Mouse (Mus musculus) lung, adult 2 months (tissue): Measurements from ENCODE around the gene Olfr718-ps1. TPM values are rescaled to one million over a fixed set of nuclear protein-coding genes. Genes with fewer than 3 reads are reported as not detected.
"Not testable (repeated sequence)": the region's sequence is repeated elsewhere in the genome, so short reads cannot be mapped to it uniquely, and the experiment has no call there.

Experiments
- DNase-seq: peaks from one replicate; pipeline ENCODE4 v3.0.0; 2022
- H3K4me1 ChIP-seq: fragments of 200-500 bp; 2 replicates; pipeline ENCODE4 v1.6.1; 2011; ENCODE audit warnings: low read length; ENCODE audit not compliant: control insufficient read depth, insufficient read depth
- H3K4me3 ChIP-seq: fragments of 200-500 bp; replicated peaks from 2 replicates; pipeline ENCODE3; 2011; ENCODE audit warnings: low read depth, mild to moderate bottlenecking, control low read depth, low read length; ENCODE audit errors: extremely low read depth
- CTCF ChIP-seq: fragments of 200-500 bp; IDR thresholded peaks from 2 replicates; pipeline ENCODE4 v1.5.1; 2011; ENCODE audit warnings: mild to moderate bottlenecking, low read length, control low read depth; ENCODE audit not compliant: insufficient read depth
- POLR2A ChIP-seq: fragments of 200-500 bp; IDR thresholded peaks from 2 replicates; pipeline ENCODE4 v1.6.1; 2011; ENCODE audit warnings: low read depth, mild to moderate bottlenecking, control low read depth, low read length, borderline replicate concordance; ENCODE audit errors: extremely low read depth
- WGBS: fragments of 180-500 bp; shearing (Covaris S2); methylation state at CpG from one replicate; pipeline ENCODE4 v1.1.7; 2018; 5-methylcytosine and 5-hydroxymethylcytosine counted together
- polyA plus RNA-seq: library from polyadenylated mRNA; depleted of rRNA; stranded (reverse); fragments of >200 nt; gene quantifications from 2 replicates; pipeline ENCODE4 v1.2.3, GENCODE M21; 2012; rRNA removed

Olfr718-ps1 gene
- polyA plus RNA-seq, result not detected in 2 replicates

DNA sequence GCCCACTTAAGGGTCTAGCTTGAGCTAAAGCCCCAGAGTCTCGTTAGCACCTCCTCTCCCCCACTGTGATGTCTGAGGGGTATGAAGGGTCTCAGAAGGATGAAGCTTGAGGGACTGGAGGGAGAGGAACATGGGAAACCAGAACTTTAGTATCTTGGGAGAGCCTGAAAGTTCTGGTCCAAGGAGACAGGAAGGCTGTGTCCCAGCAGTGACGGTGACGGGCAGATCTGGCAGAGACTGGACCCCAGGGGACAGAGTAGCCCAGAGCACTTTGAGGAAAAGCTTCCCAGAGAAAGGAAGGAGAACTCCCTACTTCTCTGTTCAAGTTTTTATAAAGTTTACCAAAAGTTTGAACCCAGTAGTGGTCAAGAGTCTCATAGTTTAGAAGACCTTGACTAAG is at the start of gene Olfr718-ps1:
TSS of gene Olfr718-ps1 (minus strand) at position 101 of the 400 bp plus-strand sequence.
- Histone ChIP-seq H3K4me3 (no peak within 1 kb of the TSS), H3K4me1 (no peaks in the 10 kb centered on the region)
- 72% methylated on average over 3 of the region's 3 CpGs for WGBS
- no peak for DNase-seq
- TF ChIP-seq POLR2A (no peak), CTCF (no peak)

GRCm38 (mm10) chr5:143196506-143196905 is 49.1 kb upstream of the Olfr718-ps1 start:
- no peak for DNase-seq
- no peak for TF ChIP-seq CTCF
- no peak for TF ChIP-seq POLR2A
- Histone ChIP-seq H3K4me3 (no peak overlapping the region), H3K4me1 (no peaks in the 10 kb centered on the region)
- 78% methylated on average over 4 of the region's 4 CpGs for WGBS

- no peak overlapping the region for H3K4me3 ChIP-seq
- no peaks in the 10 kb centered on the region for H3K4me1 ChIP-seq
- 69% methylated on average over 2 of the region's 2 CpGs for WGBS
- no peak for DNase-seq
- TF ChIP-seq CTCF, result no peak
- no peak for TF ChIP-seq POLR2A
Measured at GRCm38 (mm10) chr5:143195166-143195565, 47.8 kb upstream of the Olfr718-ps1 start.

DNA sequence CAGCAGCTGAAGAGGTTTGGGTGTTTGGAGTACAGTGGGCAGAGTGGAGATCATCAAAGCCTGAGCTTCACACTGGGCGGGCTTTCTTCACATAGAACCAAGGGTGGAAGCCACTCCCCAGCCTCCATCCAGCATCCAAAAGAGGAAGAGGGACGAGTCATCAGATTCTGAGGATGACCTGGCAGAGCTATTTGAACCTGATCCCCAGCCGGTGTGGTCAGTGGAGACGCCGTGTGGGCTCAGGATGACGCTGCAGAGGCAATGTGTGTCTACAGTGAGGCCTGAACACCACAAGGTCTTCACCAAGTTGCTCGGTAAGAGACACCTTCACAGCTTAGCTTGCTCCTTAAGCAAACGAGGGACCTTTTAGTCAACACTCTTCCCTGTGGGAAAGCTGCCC is 47.4 kb upstream of the Olfr718-ps1 start:
- 48% methylated on average over 8 of the region's 8 CpGs for WGBS
- not testable (repeated sequence) for DNase-seq

DNA sequence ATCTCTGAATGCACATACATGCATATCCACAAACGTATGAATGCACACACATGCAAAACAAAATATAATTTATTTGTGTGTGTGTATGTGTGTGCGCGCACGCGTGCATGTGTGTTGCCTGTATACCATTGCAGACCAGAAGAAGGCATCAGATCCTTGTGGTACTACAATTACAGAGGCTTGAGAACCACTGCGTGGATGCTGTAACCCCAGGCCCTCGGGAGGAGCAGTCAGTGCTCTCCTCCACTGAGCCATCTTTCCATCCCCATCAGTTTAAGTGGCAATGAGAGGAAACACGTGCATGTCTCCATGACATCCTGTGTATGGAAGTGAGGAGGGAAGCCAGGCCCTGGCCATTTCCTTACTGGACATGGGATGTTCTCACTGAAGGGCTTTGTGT is 45.4 kb upstream of the Olfr718-ps1 start:
- no peak for TF ChIP-seq CTCF
- no peak for TF ChIP-seq POLR2A
- Histone ChIP-seq H3K4me3 (no peak overlapping the region), H3K4me1 (no peaks in the 10 kb centered on the region)
- no peak for DNase-seq
- WGBS, result 84% methylated on average over 8 of the region's 8 CpGs

More for the DNA sequence above, 47.4 kb upstream of the Olfr718-ps1 start:
- H3K4me1 ChIP-seq, H3K4me3 ChIP-seq: not testable (repeated sequence)

GRCm38 (mm10) chr5:143188014-143188413 is 40.6 kb upstream of the Olfr718-ps1 start:
- not testable (repeated sequence) for H3K4me1 ChIP-seq, DNase-seq, H3K4me3 ChIP-seq
- WGBS, result 75% methylated on average over 1 of the region's 1 CpGs

DNA sequence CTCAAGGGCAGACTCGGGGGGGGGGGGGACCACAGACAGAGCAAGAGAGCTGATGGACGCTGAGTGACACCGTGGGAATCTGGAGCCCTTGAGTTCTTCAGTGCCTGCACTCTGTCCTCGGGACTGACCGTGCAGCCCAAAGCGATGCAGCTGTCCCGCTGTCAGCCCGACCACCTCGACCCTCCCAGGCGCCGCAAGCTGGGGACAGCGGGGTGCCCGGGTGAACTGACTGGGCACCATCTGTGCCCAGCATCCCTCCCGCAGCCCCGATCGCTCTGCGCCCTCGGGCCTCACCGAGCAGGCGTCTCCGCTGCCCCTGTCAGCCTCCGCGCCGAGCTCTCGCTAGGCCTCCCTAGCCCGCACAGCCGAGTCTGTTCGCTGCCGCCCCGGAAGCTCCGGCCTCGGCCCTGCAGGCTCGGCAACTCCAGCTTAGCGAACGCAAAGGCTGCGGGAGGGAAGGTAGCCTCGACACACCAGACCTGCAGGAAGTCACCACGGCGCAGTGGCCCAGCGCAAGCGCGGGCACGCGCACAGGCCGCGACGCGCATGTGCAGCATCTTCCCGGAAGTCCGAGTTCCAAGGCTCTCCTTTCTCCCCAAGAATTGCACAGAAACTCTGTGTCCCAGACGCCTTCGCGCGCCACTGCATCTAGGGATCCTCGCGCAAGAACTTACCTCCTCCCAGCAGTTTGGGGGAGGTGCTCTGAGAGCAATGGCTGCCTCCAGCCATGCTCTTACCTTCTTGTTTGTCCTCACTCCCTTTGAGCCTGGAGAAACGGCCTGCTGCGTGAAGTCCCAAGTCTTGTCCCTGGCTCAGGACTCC is 33.1 kb upstream of the Olfr718-ps1 start, which contains the start of the genes Rbak and Spdye4b:
TSS of gene Rbak (minus strand) at position 521 of the 822 bp plus-strand sequence.
TSS of gene Spdye4b (plus strand) at position 763 of the 822 bp plus-strand sequence.
- peak; percentile 86 for DNase-seq
- H3K4me1 ChIP-seq, result no peaks in the 10 kb centered on the region
- H3K4me3 ChIP-seq, result peak within 1 kb of the TSS; percentile 76
- WGBS, result 1% methylated on average over 58 of the region's 58 CpGs
- TF ChIP-seq CTCF (no peak), POLR2A (peak; percentile 89)

DNA sequence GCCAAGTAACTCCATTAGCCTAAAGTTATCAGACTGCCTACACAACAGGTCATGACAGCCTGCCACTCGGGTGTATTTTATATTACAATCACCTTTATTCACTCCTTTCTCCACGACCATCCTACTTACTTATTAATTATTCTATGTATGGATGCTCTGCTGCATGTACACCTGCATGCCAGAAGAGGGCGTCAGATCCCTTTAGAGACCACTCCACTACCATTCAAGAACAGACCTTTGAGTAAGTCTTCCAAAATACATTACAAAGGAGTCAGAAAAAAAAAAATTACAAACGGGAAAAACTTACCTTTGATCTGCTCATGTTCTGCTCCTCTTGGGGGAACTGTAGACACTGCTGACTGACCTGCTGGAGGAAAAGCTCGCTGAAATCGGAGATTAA is 31.8 kb upstream of the Olfr718-ps1 start:
- no peaks in the 10 kb centered on the region for H3K4me1 ChIP-seq
- H3K4me3 ChIP-seq, result no peak overlapping the region
- no peak for DNase-seq
- WGBS, result 28% methylated on average over 6 of the region's 6 CpGs
- TF ChIP-seq POLR2A (no peak), CTCF (no peak)

DNA sequence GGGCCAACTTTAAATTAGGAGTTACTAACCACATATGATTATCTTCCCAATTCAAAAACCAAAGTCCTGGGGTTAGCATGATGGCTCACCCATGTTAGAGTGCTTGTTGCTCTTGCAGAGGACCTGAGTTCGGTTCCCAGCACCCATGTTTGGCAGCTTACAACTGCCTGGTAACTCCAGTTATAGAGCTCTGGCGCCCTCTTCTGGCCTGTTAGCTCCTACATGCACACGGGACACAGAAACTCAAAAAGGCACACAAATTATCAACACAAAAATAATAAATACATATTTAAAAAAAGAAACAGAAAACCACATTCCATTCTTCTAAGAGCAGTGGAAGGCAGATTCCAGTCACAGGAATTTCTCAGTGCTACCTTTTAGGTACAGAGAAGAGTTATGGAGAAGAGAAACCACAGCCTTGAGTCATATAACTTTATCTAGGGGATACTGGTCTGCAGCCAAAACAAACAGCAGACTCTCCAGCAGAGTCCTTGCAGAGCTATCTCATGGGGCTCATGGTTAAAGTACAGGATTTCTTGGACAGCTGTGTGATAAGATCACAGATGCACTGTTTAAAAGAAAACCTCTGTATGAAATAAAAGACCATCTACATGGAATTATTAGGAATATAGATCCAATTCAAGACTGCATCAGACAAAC is 30.3 kb upstream of the Olfr718-ps1 start:
- WGBS, result 92% methylated on average over 3 of the region's 3 CpGs
- DNase-seq, result no peak
- Histone ChIP-seq H3K4me3 (no peak overlapping the region), H3K4me1 (no peaks in the 10 kb centered on the region)
- TF ChIP-seq POLR2A (no peak), CTCF (no peak)

- Histone ChIP-seq H3K4me3 (no peak overlapping the region), H3K4me1 (no peaks in the 10 kb centered on the region)
- no peak for TF ChIP-seq CTCF
- TF ChIP-seq POLR2A, result no peak
- 89% methylated on average over 4 of the region's 4 CpGs for WGBS
- no peak for DNase-seq
Measured at GRCm38 (mm10) chr5:143175970-143176369, 28.6 kb upstream of the Olfr718-ps1 start.
